17 mouse cellular contexts compared by ENCODE assay signal in the genomic region with DNA sequence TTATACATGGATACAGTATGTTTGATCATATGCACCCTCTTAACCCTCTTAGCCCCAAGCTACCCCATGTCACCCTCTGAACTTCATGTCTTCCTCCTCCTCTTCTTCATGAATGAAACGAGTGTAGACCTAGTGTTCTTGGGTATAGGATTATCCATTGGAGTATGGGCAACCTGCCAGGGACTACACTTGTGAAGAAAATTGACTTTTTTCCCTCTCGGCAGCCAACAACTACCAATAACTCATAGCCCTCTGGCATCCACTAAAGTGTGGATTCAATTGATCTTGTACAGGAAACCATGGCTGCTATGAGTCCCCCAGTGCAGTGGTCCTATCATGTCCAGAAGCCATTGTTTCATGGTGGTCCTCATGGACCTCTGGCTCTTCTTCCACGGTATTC. TPM values are rescaled to one million over a fixed set of nuclear protein-coding genes. Genes with fewer than 3 reads are reported as not detected.
A peak's percentile ranks its signal among the peaks of the same experiment; 100 is the strongest.
DNase-seq lines count a peak whose midpoint lies in the region; ATAC-seq and TF ChIP-seq lines count a peak whose summit lies in the region.
"Had no signal": no experiment of that assay in that cellular context is flagged by ENCODE, and none has a peak within 500 bp of the region (broad histone marks: within the 10 kb centered on the region; RNA-seq: fewer than 3 reads in every experiment).

No protein-coding gene starts in this region.

- H3K9me3 ChIP-seq in heart, embryonic 13.5 days, result no peaks in the 10 kb centered on the region
- no peaks in the 10 kb centered on the region for H3K9me3 ChIP-seq in kidney, embryonic 16.5 days (ENCODE audit: low read length)
- H3K9me3 ChIP-seq in limb, embryonic 14.5 days (ENCODE audit: control insufficient read depth, low read length), result no peaks in the 10 kb centered on the region
- H3K9me3 ChIP-seq: liver, embryonic 13.5 days; midbrain, embryonic 13.5 days had no signal

- intact Hi-C loops in heart, postnatal 36 days (cut with DNase I), result loop anchor here (2.0 kb wide), 1 partner anchor 44 kb away; no protein-coding TSS in a partner anchor

- no peak for TF ChIP-seq POLR2A in limb, embryonic 14.5 days (IDR thresholded peaks at IDR 0.05; ENCODE audit: borderline replicate concordance, extremely low read depth, insufficient read depth, insufficient read length)

- no peak for DNase-seq in heart, postnatal 36 days
- DNase-seq in kidney, postnatal 4 days, result no peak
- peak; percentile 44 for DNase-seq in NIH3T3 (ENCODE audit: low read depth)
- DNase-seq in limb, embryonic 14.5 days (ENCODE audit: low spot score), result peak; percentile 73
- DNase-seq in thymus, postnatal 10 days (ENCODE audit: low spot score in 2 of 2), result no peak
- no peak for DNase-seq in thymus, postnatal 36 days
- DNase-seq: cerebellum, adult 2 months; liver, embryonic 13.5 days; retina, postnatal 1 day had no signal

- no peaks in the 10 kb centered on the region for H3K36me3 ChIP-seq in heart, embryonic 13.5 days
- H3K36me3 ChIP-seq in kidney, embryonic 16.5 days (ENCODE audit: insufficient read depth, low read length), result no peaks in the 10 kb centered on the region
- no peaks in the 10 kb centered on the region for H3K36me3 ChIP-seq in limb, embryonic 14.5 days (ENCODE audit: control insufficient read depth, insufficient read depth, low read length)
- H3K36me3 ChIP-seq: liver, embryonic 13.5 days; midbrain, embryonic 13.5 days had no signal

- no peak overlapping the region for H3K9ac ChIP-seq in heart, embryonic 13.5 days
- no peak overlapping the region for H3K9ac ChIP-seq in kidney, embryonic 16.5 days (replicated peaks; ENCODE audit: low read length)
- no peak overlapping the region for H3K9ac ChIP-seq in limb, embryonic 14.5 days (ENCODE audit: low read depth, low read length, severe bottlenecking)
- H3K9ac ChIP-seq: liver, embryonic 13.5 days; midbrain, embryonic 13.5 days had no signal

- H3K4me1 ChIP-seq in heart, embryonic 13.5 days, result peaks cover 11% of the 10 kb centered on the region
- H3K4me1 ChIP-seq in kidney, embryonic 16.5 days (ENCODE audit: insufficient read depth, low read length), result 0 out of 2 replicates have a peak, but pooled peaks cover 7% of the 10 kb centered on the region
- peaks cover 25% of the 10 kb centered on the region for H3K4me1 ChIP-seq in limb, embryonic 14.5 days (ENCODE audit: control insufficient read depth, insufficient read depth, low read length)
- H3K4me1 ChIP-seq: liver, embryonic 13.5 days; midbrain, embryonic 13.5 days had no signal

- no peak overlapping the region for H3K4me3 ChIP-seq in heart, embryonic 13.5 days
- H3K4me3 ChIP-seq in kidney, embryonic 16.5 days (ENCODE audit: low read length), result no peak overlapping the region
- no peak overlapping the region for H3K4me3 ChIP-seq in limb, embryonic 14.5 days (replicated peaks; ENCODE audit: low read length)
- H3K4me3 ChIP-seq: liver, embryonic 13.5 days; midbrain, embryonic 13.5 days; myocyte had no signal

- peak overlapping the region; percentile 63 for H3K27ac ChIP-seq in heart, embryonic 13.5 days (replicated peaks)
- H3K27ac ChIP-seq in kidney, embryonic 16.5 days (ENCODE audit: low read length), result 0 out of 2 replicates have a peak overlapping the region, but pooled peaks have one; percentile 22
- peak overlapping the region; percentile 84 for H3K27ac ChIP-seq in limb, embryonic 14.5 days (replicated peaks; ENCODE audit: low read depth, low read length)
- H3K27ac ChIP-seq: liver, embryonic 13.5 days; midbrain, embryonic 13.5 days had no signal

- ATAC-seq in heart, embryonic 13.5 days (ENCODE audit: extremely low read depth, insufficient number of reproducible peaks, low FRiP score, low TSS enrichment), result no peak
- 0 out of 2 replicates have a peak, but pooled peaks have one; percentile 14 for ATAC-seq in kidney, embryonic 16.5 days (ENCODE audit: low FRiP score, low TSS enrichment)
- ATAC-seq in limb, embryonic 14.5 days (ENCODE audit: low FRiP score, low read depth), result peak; percentile 31; the same call in 1 of the 2 replicates
- ATAC-seq: forebrain, embryonic 14.5 days; midbrain, embryonic 13.5 days had no signal

- WGBS in heart, embryonic 13.5 days, result 62% methylated on average over 3 of the region's 3 CpGs
- WGBS in kidney, embryonic 16.5 days, result 61% methylated on average over 3 of the region's 3 CpGs
- 40% methylated on average over 3 of the region's 3 CpGs for WGBS in limb, embryonic 14.5 days

- no peak overlapping the region for H3K4me2 ChIP-seq in heart, embryonic 13.5 days
- no peak overlapping the region for H3K4me2 ChIP-seq in kidney, embryonic 16.5 days (replicated peaks; ENCODE audit: low read depth, low read length)
- no peak overlapping the region for H3K4me2 ChIP-seq in limb, embryonic 14.5 days (replicated peaks; ENCODE audit: low read depth, low read length, severe bottlenecking)
- H3K4me2 ChIP-seq: liver, embryonic 13.5 days; midbrain, embryonic 13.5 days had no signal

- H3K27me3 ChIP-seq in heart, embryonic 13.5 days (replicated peaks), result no peaks in the 10 kb centered on the region
- no peaks in the 10 kb centered on the region for H3K27me3 ChIP-seq in kidney, embryonic 16.5 days (ENCODE audit: insufficient read depth, low read length)
- H3K27me3 ChIP-seq in limb, embryonic 14.5 days (ENCODE audit: control insufficient read depth, insufficient read depth, low read length), result no peaks in the 10 kb centered on the region
- H3K27me3 ChIP-seq: liver, embryonic 13.5 days; midbrain, embryonic 13.5 days had no signal

RNA-seq across cellular contexts. Expression of a gene that starts 2.6 kb away (rescaled TPM):
- not detected in 2 replicates for polyA plus RNA-seq in heart, embryonic 13.5 days (2015; fragmentation: Nextera tagmentation; extraction: Ambion mirVana)
- not detected for total RNA-seq in heart, postnatal 36 days (2021)
- polyA plus RNA-seq in kidney, embryonic 16.5 days (2015; fragmentation: Nextera tagmentation; extraction: Ambion mirVana), result 0.24 TPM in 1 of 2 replicates, not detected in the other
- 0.20 and 0.22 TPM in 2 replicates for polyA plus RNA-seq in limb, embryonic 14.5 days (2012; rRNA removed)
- polyA plus RNA-seq in limb, embryonic 14.5 days (2014; fragmentation: Nextera tagmentation; extraction: Ambion mirVana), result 0.41 TPM in 1 of 2 replicates, not detected in the other
- total RNA-seq: neutrophil, adult 5-6 weeks had no signal
- polyA plus RNA-seq: forebrain, embryonic 14.5 days; heart, embryonic 14.5 days; kidney, embryonic 14.5 days; liver, embryonic 13.5 days had no signal

RNA-seq across cellular contexts. Expression of a gene that starts 30.5 kb away (rescaled TPM):
- polyA plus RNA-seq in heart, embryonic 13.5 days (2015; fragmentation: Nextera tagmentation; extraction: Ambion mirVana), result 0.05 TPM in 1 of 2 replicates, not detected in the other
- under 1 TPM in 1 of 2 experiments, not detected in 1; 0.05 TPM for total RNA-seq in heart, postnatal 36 days (2021)
- 0.12 and 0.21 TPM in 2 replicates for polyA plus RNA-seq in kidney, embryonic 16.5 days (2015; fragmentation: Nextera tagmentation; extraction: Ambion mirVana)
- 0.41 and 0.54 TPM in 2 replicates for polyA plus RNA-seq in limb, embryonic 14.5 days (2012; rRNA removed)
- polyA plus RNA-seq in limb, embryonic 14.5 days (2014; fragmentation: Nextera tagmentation; extraction: Ambion mirVana), result 0.47 and 0.55 TPM in 2 replicates
- polyA plus RNA-seq: forebrain, embryonic 14.5 days; midbrain, embryonic 13.5 days had no signal

RNA-seq across cellular contexts. Expression of a gene that starts 37.5 kb away (rescaled TPM):
- polyA plus RNA-seq in heart, embryonic 13.5 days (2015; fragmentation: Nextera tagmentation; extraction: Ambion mirVana), result 0.56 and 0.60 TPM in 2 replicates
- 1 to 10 TPM; 1.3 to 1.7 TPM for total RNA-seq in heart, postnatal 36 days (2021)
- polyA plus RNA-seq in kidney, embryonic 16.5 days (2015; fragmentation: Nextera tagmentation; extraction: Ambion mirVana), result 2.4 and 2.6 TPM in 2 replicates
- 3.0 and 3.1 TPM in 2 replicates for polyA plus RNA-seq in limb, embryonic 14.5 days (2012; rRNA removed)
- polyA plus RNA-seq in limb, embryonic 14.5 days (2014; fragmentation: Nextera tagmentation; extraction: Ambion mirVana), result 1.8 and 2.8 TPM in 2 replicates

RNA-seq across cellular contexts. Expression of a gene that starts 37.9 kb away (rescaled TPM):
- 11.0 and 11.7 TPM in 2 replicates for polyA plus RNA-seq in heart, embryonic 13.5 days (2015; fragmentation: Nextera tagmentation; extraction: Ambion mirVana)
- 10 to 100 TPM in 1 of 2 experiments, 1 to 10 TPM in 1; 8.3 to 13.3 TPM for total RNA-seq in heart, postnatal 36 days (2021)
- polyA plus RNA-seq in kidney, embryonic 16.5 days (2015; fragmentation: Nextera tagmentation; extraction: Ambion mirVana), result 21.5 and 22.4 TPM in 2 replicates
- 25.9 and 32.0 TPM in 2 replicates for polyA plus RNA-seq in limb, embryonic 14.5 days (2012; rRNA removed)
- 24.6 and 27.4 TPM in 2 replicates for polyA plus RNA-seq in limb, embryonic 14.5 days (2014; fragmentation: Nextera tagmentation; extraction: Ambion mirVana)

RNA-seq across cellular contexts. Expression of a gene that starts 59.8 kb away (rescaled TPM):
- polyA plus RNA-seq in heart, embryonic 13.5 days (2015; fragmentation: Nextera tagmentation; extraction: Ambion mirVana), result 236 and 262 TPM in 2 replicates
- 10 to 100 TPM; 47.1 to 48.1 TPM for total RNA-seq in heart, postnatal 36 days (2021)
- 231 and 251 TPM in 2 replicates for polyA plus RNA-seq in kidney, embryonic 16.5 days (2015; fragmentation: Nextera tagmentation; extraction: Ambion mirVana)
- polyA plus RNA-seq in limb, embryonic 14.5 days (2012; rRNA removed), result 106 and 135 TPM in 2 replicates
- polyA plus RNA-seq in limb, embryonic 14.5 days (2014; fragmentation: Nextera tagmentation; extraction: Ambion mirVana), result 224 and 235 TPM in 2 replicates

Comparison
In these comparisons a context has a peak if more than half of its experiments do, and no peak if none do; other contexts are left out.
1. H3K27ac ChIP-seq: peak in every context shown above with its lines; median percentile 84 in limb, embryonic 14.5 days; 63 in heart, embryonic 13.5 days; 22 in kidney, embryonic 16.5 days.
2. DNase-seq: peak in NIH3T3 (single experiment) and limb, embryonic 14.5 days (single experiment); none in heart, postnatal 36 days (0 of 2), kidney, postnatal 4 days (0 of 2), thymus, postnatal 10 days (0 of 2) and thymus, postnatal 36 days (0 of 2).